Mouse (Mus musculus) forebrain, embryonic 16.5 days (tissue): ENCODE results near the gene Phc3. TPM values are rescaled to one million over a fixed set of nuclear protein-coding genes. Genes with fewer than 3 reads are reported as not detected.

Experiments used
- ATAC-seq: fragments of 200-750 bp; cut with Nextera tagmentation; 2 replicates; pipeline ENCODE4 v1.8.0; 2017; ENCODE audit warnings: mild to moderate bottlenecking, moderate library complexity
- H3K27ac ChIP-seq: fragments of 300-500 bp; sonication (generic); 2 replicates; pipeline ENCODE4 v1.5.1; 2014; ENCODE audit warnings: low read length, control low read depth
- H3K27me3 ChIP-seq: fragments of 300-500 bp; sonication (generic); replicated peaks from 2 replicates; pipeline ENCODE4 v1.6.1; 2014; ENCODE audit warnings: low read length; ENCODE audit not compliant: control insufficient read depth, insufficient read depth
- H3K36me3 ChIP-seq: fragments of 300-500 bp; sonication (generic); 2 replicates; pipeline ENCODE4 v1.6.1; 2014; ENCODE audit not compliant: control insufficient read depth, insufficient read depth
- H3K4me1 ChIP-seq: fragments of 300-500 bp; sonication (generic); replicated peaks from 2 replicates; pipeline ENCODE4 v1.6.1; 2014; ENCODE audit warnings: low read length; ENCODE audit not compliant: control insufficient read depth, insufficient read depth
- H3K4me2 ChIP-seq: fragments of 300-500 bp; sonication (generic); 2 replicates; pipeline ENCODE4 v1.6.1; 2014; ENCODE audit warnings: mild to moderate bottlenecking, low read length, control low read depth
- H3K4me3 ChIP-seq: fragments of 300-500 bp; sonication (generic); replicated peaks from 2 replicates; pipeline ENCODE4 v1.5.1; 2014; ENCODE audit warnings: mild to moderate bottlenecking, low read length, control low read depth
- H3K9ac ChIP-seq: fragments of 300-500 bp; sonication (generic); replicated peaks from 2 replicates; pipeline ENCODE4 v1.6.1; 2014; ENCODE audit warnings: low read depth, low read length, control low read depth
- H3K9me3 ChIP-seq: fragments of 300-500 bp; sonication (generic); 2 replicates; pipeline ENCODE4 v1.6.1; 2016; ENCODE audit warnings: low read length; ENCODE audit not compliant: control insufficient read depth
- WGBS: fragments of 180-500 bp; shearing (Covaris S2); extraction: QIAGEN DNeasy Blood & Tissue Kit; methylation state at CpG from one replicate; pipeline ENCODE4 v1.1.7; 2014; 5-methylcytosine and 5-hydroxymethylcytosine counted together
- polyA plus RNA-seq: library from polyadenylated mRNA; unstranded; fragments of >200 nt; fragmentation: Nextera tagmentation; extraction: Ambion mirVana; gene quantifications from 2 replicates; pipeline ENCODE4 v1.2.1, GENCODE M21; 2015

Gene Phc3
- 7.5 and 8.5 TPM in 2 replicates for polyA plus RNA-seq

DNA sequence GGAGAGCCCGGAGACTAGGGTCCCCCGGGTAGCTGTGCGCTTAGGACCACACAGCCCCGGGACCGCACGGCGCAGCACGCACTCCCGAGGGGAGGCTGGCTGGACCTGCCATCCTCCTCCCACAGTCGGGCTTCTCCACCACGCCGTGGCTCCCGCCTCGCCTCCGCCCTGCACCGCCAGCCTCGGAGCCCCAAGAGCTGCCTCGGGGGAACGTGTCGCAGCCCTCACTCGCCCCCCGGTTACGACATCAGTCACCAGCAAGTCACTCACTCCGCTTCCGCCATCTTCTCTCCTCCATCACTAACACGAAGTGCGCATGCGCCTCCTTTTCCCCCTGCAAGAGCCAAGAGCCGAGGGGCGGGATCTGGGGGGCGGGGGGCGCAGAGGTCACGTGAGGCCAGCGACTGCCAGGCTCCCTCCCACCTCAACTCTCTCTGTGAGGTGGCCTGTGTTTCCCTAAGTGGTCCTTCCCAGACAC, at the start of gene Phc3:
Gene Phc3, minus strand, starts transcription at position 312 of the 478 bp plus-strand sequence.
- no peaks in the 10 kb centered on the region for H3K9me3 ChIP-seq
- peak within 1 kb of the TSS; percentile 76 for H3K4me2 ChIP-seq
- ATAC-seq, result peak; percentile 96
- peak within 1 kb of the TSS; percentile 93 for H3K27ac ChIP-seq
- WGBS, result 0% methylated on average over 28 of the region's 34 CpGs
- peak within 1 kb of the TSS; percentile 96 for H3K4me3 ChIP-seq
- H3K36me3 ChIP-seq, result no peaks in the 10 kb centered on the region
- peak within 1 kb of the TSS; percentile 87 for H3K9ac ChIP-seq
- no peaks in the 10 kb centered on the region for H3K27me3 ChIP-seq
- peaks cover 10% of the 10 kb centered on the region for H3K4me1 ChIP-seq

DNA sequence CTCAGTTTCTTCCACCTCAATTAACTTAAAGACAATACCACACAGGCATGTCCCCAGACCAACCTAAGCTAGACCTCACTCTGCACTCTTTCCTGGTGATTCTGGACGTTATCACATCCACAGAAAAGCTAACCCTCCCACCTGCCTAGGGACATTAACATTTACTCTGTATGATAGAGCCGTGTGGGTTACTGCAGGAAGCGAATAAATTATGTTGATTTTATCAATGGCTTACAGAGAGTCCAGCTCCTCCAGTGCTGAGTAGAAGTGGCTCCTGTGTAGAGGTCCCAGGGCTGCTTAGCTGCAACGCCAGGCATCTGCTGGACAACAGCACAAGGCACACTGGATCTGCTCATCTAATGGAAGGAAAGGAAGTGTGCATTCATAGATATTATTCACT, 48.4 kb upstream of the Phc3 start:
- WGBS, result 53% methylated on average over 4 of the region's 4 CpGs
- H3K4me1 ChIP-seq, result 0 out of 2 replicates have a peak, but pooled peaks cover 3% of the 10 kb centered on the region
- H3K27ac ChIP-seq, result no peak overlapping the region
- H3K4me3 ChIP-seq, result no peak overlapping the region
- H3K4me2 ChIP-seq, result no peak overlapping the region
- no peak overlapping the region for H3K9ac ChIP-seq
- H3K9me3 ChIP-seq, result no peaks in the 10 kb centered on the region
- peak; percentile 23; the same call in 1 of the 2 replicates for ATAC-seq
- no peaks in the 10 kb centered on the region for H3K27me3 ChIP-seq
- no peaks in the 10 kb centered on the region for H3K36me3 ChIP-seq

DNA sequence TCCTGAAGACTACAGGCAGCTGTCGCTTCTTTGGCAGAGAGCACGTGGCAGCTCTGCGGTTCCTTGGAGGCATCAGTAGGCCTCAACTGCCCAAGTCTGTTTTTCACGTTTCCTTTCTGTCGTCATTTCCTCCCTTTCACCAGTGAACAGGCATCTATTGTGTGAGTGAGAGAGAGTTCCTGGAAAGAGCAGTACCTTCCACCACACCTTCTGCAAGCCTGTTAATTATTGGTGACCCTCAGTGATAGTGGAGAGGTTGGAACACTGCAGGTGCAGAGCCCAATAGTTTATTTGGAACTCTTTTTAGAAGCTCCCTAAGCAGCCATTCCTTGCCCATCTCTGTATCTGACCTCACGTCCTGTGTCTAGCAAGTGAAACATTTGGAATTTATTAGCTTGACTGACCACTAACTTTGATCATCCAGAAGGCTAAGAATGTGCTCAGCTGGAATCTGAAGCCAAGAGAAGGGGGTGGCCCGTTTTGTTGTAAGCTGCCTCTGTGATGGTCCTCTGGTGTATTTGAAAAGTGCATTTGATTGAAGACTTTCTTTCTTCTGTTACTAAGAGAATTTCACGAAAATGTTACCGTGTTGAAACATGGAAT, 47.5 kb upstream of the Phc3 start:
- H3K4me2 ChIP-seq, result no peak overlapping the region
- 0 out of 2 replicates have a peak, but pooled peaks cover 3% of the 10 kb centered on the region for H3K4me1 ChIP-seq
- 57% methylated on average over 9 of the region's 9 CpGs for WGBS
- no peaks in the 10 kb centered on the region for H3K36me3 ChIP-seq
- H3K4me3 ChIP-seq, result no peak overlapping the region
- no peak overlapping the region for H3K9ac ChIP-seq
- H3K27ac ChIP-seq, result no peak overlapping the region
- no peak for ATAC-seq
- no peaks in the 10 kb centered on the region for H3K27me3 ChIP-seq
- no peaks in the 10 kb centered on the region for H3K9me3 ChIP-seq

DNA sequence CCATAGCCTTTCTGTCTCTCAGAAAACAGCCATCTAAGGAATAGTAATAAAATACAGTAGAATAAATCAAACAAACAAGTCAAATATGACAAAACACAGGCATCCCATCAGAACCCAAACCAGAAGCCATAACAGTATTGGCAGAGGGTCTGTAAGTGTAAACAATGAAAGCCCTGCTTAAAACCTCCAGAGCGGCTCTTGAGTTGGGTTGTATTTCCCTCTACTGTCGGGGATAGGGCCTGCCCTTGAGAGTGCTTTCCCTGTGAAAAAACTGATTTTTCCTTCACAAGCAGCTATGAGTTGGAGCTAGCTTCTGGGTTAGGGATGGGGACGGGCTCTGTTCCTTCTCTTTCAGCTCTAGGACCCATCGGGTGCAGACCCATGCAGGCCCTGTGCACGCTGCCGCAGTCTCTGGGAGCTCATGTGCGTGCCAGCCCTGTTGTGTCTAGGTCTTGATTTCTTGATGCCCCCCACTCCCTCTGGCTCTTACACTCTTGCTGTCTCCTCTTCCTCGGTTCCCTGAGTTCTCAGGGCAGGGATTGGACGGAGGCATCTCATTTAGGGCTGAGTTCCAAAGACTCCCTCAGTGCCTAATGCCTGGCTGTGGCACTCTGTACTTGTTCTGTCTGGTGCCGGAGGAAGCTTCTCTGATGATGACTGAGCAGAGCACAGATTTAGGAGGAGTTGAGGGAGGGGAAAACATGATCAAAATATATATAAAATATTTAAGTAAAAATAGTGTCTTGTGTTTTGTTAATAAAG, 46.6 kb upstream of the Phc3 start:
- Histone ChIP-seq H3K27ac (no peak overlapping the region), H3K9ac (no peak overlapping the region), H3K4me2 (no peak overlapping the region), H3K4me3 (no peak overlapping the region), H3K4me1 (0 out of 2 replicates have a peak, but pooled peaks cover 3% of the 10 kb centered on the region), H3K36me3 (no peaks in the 10 kb centered on the region), H3K9me3 (no peaks in the 10 kb centered on the region), H3K27me3 (no peaks in the 10 kb centered on the region)
- 75% methylated on average over 10 of the region's 10 CpGs for WGBS
- ATAC-seq, result no peak

DNA sequence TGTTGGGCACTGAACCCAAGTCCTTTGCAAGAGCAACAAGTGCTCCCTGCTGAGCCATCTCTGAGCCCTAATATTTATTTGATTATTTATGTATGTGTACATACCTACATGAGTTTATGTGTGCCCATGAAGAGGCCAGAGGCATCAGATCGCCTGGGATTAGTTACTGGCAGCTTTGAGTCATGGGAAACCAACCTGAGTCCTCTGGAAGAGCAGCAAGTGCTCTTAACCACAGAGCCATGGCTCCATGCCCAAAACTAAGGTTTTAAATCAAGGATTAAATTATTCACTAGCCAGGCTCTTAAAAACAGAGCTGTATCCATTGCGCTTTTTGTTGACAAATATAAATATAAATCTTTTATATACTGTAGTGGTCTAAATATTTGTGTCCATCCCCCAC, 45.2 kb upstream of the Phc3 start:
- no peak overlapping the region for H3K27ac ChIP-seq
- H3K9me3 ChIP-seq, result no peaks in the 10 kb centered on the region
- no peaks in the 10 kb centered on the region for H3K36me3 ChIP-seq

DNA sequence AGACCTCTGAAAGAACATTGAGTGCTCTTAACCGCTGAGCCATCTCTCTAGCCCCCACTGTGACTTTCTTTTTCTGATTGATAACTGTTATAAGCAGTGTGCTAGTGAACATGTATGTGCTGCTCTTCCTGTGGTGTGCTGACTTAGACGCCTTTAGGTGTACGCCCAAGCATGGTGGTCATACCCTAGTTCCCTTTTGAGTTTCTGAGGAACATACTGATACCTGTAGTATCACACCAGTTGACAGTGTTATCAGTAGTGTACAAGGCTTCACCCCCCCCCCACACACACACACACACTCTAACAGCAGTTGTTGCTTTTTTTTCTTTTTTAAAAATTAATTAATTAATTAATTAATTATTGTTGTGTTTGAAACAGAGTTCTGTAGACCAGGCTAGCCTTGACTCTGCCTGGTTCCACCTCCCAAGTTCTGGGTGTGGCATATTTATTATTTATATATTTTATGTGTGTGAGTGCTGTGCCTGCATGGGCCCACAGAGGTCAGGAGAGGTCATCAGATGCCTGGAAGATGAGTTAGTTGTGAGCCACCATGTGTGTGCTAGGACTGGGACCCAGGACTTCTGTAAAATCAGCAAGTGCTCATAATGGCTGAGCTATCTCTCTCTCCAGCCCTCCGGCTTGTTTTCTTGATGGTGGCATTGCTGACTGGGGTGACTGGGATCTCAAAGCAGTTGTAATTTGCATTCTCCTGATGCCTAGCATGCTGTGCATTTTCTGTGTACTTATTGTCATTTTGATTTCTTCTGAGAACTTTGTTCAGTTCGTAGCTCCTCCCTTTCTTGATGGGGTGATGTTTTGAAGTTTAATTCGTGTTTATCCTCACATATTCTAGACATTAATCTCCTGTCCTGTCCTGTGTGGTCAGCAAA, 35.4 kb upstream of the Phc3 start:
- Histone ChIP-seq H3K9ac (no peak overlapping the region), H3K9me3 (no peaks in the 10 kb centered on the region), H3K4me1 (0 out of 2 replicates have a peak, but pooled peaks cover 2% of the 10 kb centered on the region), H3K36me3 (no peaks in the 10 kb centered on the region), H3K4me3 (no peak overlapping the region), H3K4me2 (no peak overlapping the region), H3K27ac (no peak overlapping the region), H3K27me3 (no peaks in the 10 kb centered on the region)
- no peak for ATAC-seq
- 72% methylated on average over 6 of the region's 6 CpGs for WGBS

More for the DNA sequence above, 45.2 kb upstream of the Phc3 start:
- H3K9ac ChIP-seq, result no peak overlapping the region
- H3K4me3 ChIP-seq, result no peak overlapping the region
- no peak for ATAC-seq
- H3K27me3 ChIP-seq, result no peaks in the 10 kb centered on the region
- 94% methylated on average over 2 of the region's 2 CpGs for WGBS
- H3K4me1 ChIP-seq, result 0 out of 2 replicates have a peak, but pooled peaks cover 3% of the 10 kb centered on the region
- no peak overlapping the region for H3K4me2 ChIP-seq

DNA sequence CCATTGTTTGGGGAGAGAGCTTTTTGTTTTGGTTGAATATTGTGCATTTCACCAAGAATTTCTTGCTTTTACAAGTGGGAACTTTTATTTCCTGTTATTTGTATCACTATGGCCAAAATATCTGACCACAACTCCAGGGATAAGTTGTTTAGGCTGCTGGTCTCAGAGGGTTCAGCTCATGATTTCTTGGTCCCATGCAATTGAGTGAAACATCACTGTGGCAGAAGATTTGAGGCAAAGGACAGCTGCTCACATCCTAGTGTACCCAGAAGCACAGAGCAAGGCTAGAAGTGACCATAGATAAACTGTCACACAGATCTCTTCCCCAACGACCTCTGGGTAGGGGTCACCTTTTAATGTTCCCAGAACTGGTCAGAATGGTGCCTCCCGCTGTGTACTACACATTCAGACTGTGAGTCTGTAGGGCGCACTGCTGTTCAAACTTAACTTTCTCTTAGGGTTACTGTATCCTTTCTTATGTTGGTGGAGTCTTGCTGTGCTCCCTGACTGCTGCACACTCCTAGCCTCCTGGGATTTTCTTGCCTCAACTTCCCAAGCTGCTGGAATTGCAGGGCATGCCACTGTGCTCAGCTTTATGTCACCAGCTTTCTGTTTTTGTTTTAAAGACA, 31.9 kb upstream of the Phc3 start:
- no peak for ATAC-seq
- Histone ChIP-seq H3K9me3 (no peaks in the 10 kb centered on the region), H3K27me3 (no peaks in the 10 kb centered on the region), H3K9ac (no peak overlapping the region), H3K4me2 (no peak overlapping the region), H3K36me3 (no peaks in the 10 kb centered on the region), H3K27ac (no peak overlapping the region), H3K4me3 (no peak overlapping the region), H3K4me1 (peaks cover 13% of the 10 kb centered on the region)
- WGBS, result 54% methylated on average over 3 of the region's 3 CpGs

DNA sequence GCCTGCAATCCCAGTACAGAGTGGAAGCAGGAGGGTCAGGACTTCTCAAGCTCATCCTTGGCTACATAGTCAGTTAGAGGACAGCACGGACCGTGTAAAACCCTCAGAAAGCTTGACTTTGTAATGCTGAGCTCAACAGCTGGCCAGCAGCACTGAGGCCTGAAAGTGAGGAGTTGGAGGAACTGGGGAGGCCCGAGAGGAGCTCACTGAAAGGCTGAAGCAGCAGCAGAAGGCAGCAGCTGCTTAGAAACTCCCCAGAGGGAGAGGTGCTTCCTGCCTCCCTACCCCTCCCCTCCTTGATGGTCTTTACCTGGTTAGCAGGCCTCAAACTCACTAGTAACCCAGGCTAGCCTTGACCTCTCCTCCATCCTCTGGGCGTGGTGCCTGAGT, 30.8 kb upstream of the Phc3 start:
- H3K4me2 ChIP-seq, result no peak overlapping the region
- ATAC-seq, result no peak
- H3K9ac ChIP-seq, result no peak overlapping the region
- H3K4me1 ChIP-seq, result peaks cover 13% of the 10 kb centered on the region
- H3K27ac ChIP-seq, result no peak overlapping the region
- H3K4me3 ChIP-seq, result no peak overlapping the region
- no peaks in the 10 kb centered on the region for H3K27me3 ChIP-seq
- no peaks in the 10 kb centered on the region for H3K36me3 ChIP-seq
- no peaks in the 10 kb centered on the region for H3K9me3 ChIP-seq
- 42% methylated on average over 4 of the region's 4 CpGs for WGBS
